Mouse (Mus musculus) forebrain, embryonic 10.5 days (tissue): ENCODE results near the gene Vmn1r57. TPM values are rescaled to one million over a fixed set of nuclear protein-coding genes. Genes with fewer than 3 reads are reported as not detected.
"Not testable (repeated sequence)": the region's sequence is repeated elsewhere in the genome, so short reads cannot be mapped to it uniquely, and the experiment has no call there.

ENCODE experiments used
- DNase-seq: peaks from one replicate; pipeline ENCODE4 v3.0.0-alpha.2; 2017; ENCODE audit warnings: low spot score; ENCODE audit errors: extremely low spot score
- H3K27ac ChIP-seq: fragments of 300-500 bp; sonication (generic); 2 replicates; pipeline ENCODE4 v1.5.1; 2016; ENCODE audit warnings: mild to moderate bottlenecking
- H3K27me3 ChIP-seq: fragments of 300-500 bp; sonication (generic); 2 replicates; pipeline ENCODE4 v1.6.1; 2016; ENCODE audit warnings: mild to moderate bottlenecking; ENCODE audit not compliant: poor library complexity, severe bottlenecking
- H3K36me3 ChIP-seq: fragments of 300-500 bp; sonication (generic); replicated peaks from 2 replicates; pipeline ENCODE4 v1.6.1; 2016; ENCODE audit warnings: mild to moderate bottlenecking, moderate library complexity
- H3K4me1 ChIP-seq: fragments of 300-500 bp; sonication (generic); 2 replicates; pipeline ENCODE4 v1.6.1; 2016
- H3K4me3 ChIP-seq: fragments of 300-500 bp; sonication (generic); 2 replicates; pipeline ENCODE4 v1.5.1; 2016; ENCODE audit warnings: mild to moderate bottlenecking, moderate library complexity
- H3K9me3 ChIP-seq: fragments of 300-500 bp; sonication (generic); 2 replicates; pipeline ENCODE4 v1.6.1; 2016; ENCODE audit warnings: mild to moderate bottlenecking, moderate library complexity
- WGBS: fragments of 180-500 bp; shearing (Covaris S2); methylation state at CpG from one replicate; pipeline ENCODE4 v1.1.7; 2016; 5-methylcytosine and 5-hydroxymethylcytosine counted together
- polyA plus RNA-seq: library from polyadenylated mRNA; unstranded; fragments of >200 nt; fragmentation: Nextera tagmentation; extraction: Ambion mirVana; gene quantifications from 2 replicates; pipeline ENCODE4 v1.2.1, GENCODE M21; 2016

Gene Vmn1r57
- polyA plus RNA-seq, result not detected in 2 replicates

DNA sequence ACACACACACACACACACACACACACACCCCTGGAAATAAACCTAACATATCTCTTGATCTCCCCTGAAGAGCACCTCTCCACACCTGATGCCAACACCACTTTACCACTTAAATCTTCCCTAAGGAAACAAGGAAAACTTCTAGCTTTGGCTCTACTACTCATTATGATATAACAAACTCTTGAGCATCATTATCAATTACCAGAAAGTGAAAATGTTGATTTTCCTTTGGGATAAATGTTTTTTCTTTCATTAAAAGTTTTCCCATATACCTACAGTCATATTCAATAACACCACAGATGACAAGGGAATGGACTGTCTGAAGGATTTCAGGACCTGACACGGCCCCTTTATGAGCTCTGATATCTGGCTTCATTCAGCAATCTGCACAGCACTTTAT is at the start of gene Vmn1r57:
Vmn1r57 (plus strand) TSS at position 301 of the 400 bp plus-strand sequence.
- not testable (repeated sequence) for H3K27ac ChIP-seq, H3K4me1 ChIP-seq, H3K27me3 ChIP-seq, H3K36me3 ChIP-seq, DNase-seq, H3K4me3 ChIP-seq
- WGBS, result 68% methylated on average over 1 of the region's 1 CpGs
- H3K9me3 ChIP-seq, result peaks cover 10% of the 10 kb centered on the region; the same call in 1 of the 2 replicates

DNA sequence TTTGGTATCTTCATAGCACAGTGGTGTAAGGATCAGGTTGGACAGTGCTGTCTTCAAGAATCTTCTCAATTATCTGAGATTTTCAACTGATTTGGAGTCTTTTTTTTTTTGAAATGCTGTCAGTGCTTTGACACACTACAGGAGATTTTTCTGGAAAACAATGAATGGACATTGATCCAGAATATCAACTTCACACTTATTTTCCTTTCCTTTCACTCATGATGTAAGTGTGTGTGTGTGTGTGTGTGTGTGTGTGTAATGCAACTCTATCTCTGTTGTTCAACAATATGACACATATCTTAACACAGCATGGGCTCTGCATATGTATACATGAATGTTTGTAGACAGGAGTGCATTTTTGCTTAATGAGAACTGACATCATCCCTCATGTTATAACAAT is 21.6 kb upstream of the Vmn1r57 start, which contains the start of gene Vmn1r56:
Vmn1r56 (minus strand) TSS at position 101 of the 400 bp plus-strand sequence.
- not testable (repeated sequence) for H3K9me3 ChIP-seq, H3K4me3 ChIP-seq, DNase-seq, H3K27me3 ChIP-seq, H3K27ac ChIP-seq, H3K4me1 ChIP-seq, H3K36me3 ChIP-seq

GRCm38 (mm10) chr7:5263051-5263450 is 44.8 kb downstream of the Vmn1r57 start:
- no peaks in the 10 kb centered on the region for H3K36me3 ChIP-seq
- H3K4me3 ChIP-seq, result no peak overlapping the region
- no peak for DNase-seq
- no peaks in the 10 kb centered on the region for H3K27me3 ChIP-seq
- peaks cover 60% of the 10 kb centered on the region for H3K9me3 ChIP-seq
- 82% methylated on average over 3 of the region's 3 CpGs for whole genome bisulfite sequencing
- no peak overlapping the region for H3K27ac ChIP-seq
- H3K4me1 ChIP-seq, result no peaks in the 10 kb centered on the region

Other genes starting within 250 kb of the Vmn1r57 start
- gene Sbk3, start 247.3 kb upstream of the Vmn1r57 start, polyA plus RNA-seq, result 0.10 TPM in 1 of 2 replicates, not detected in the other
- 27.3 and 28.7 TPM in 2 replicates for gene Zfp579, start 222.3 kb upstream of the Vmn1r57 start, polyA plus RNA-seq
- gene Zfp524, start 204.1 kb upstream of the Vmn1r57 start, polyA plus RNA-seq, result 8.4 and 9.4 TPM in 2 replicates
- gene Fiz1, start 203.8 kb upstream of the Vmn1r57 start, polyA plus RNA-seq, result 54.0 and 54.1 TPM in 2 replicates
- 1.0 and 1.1 TPM in 2 replicates for gene Gm44973, start 203.0 kb upstream of the Vmn1r57 start, polyA plus RNA-seq
- gene Zfp865, start 198.1 kb upstream of the Vmn1r57 start, polyA plus RNA-seq, result 5.1 and 5.7 TPM in 2 replicates
- gene Ccdc106, start 197.9 kb upstream of the Vmn1r57 start, polyA plus RNA-seq, result 4.7 and 6.6 TPM in 2 replicates
- gene 4632433K11Rik, start 184.4 kb upstream of the Vmn1r57 start, polyA plus RNA-seq, result not detected in 2 replicates
- 3.0 and 3.8 TPM in 2 replicates for gene Zfp784, start 180.0 kb upstream of the Vmn1r57 start, polyA plus RNA-seq
- gene Zfp580, start 167.0 kb upstream of the Vmn1r57 start, polyA plus RNA-seq, result 38.0 and 38.8 TPM in 2 replicates
- 181 and 196 TPM in 2 replicates for gene U2af2, start 156.3 kb upstream of the Vmn1r57 start, polyA plus RNA-seq
- gene Epn1, start 138.3 kb upstream of the Vmn1r57 start, polyA plus RNA-seq, result 53.5 and 54.6 TPM in 2 replicates
- gene Rfpl4, start 101.5 kb upstream of the Vmn1r57 start, polyA plus RNA-seq, result not detected in 2 replicates
- 0.24 TPM in 1 of 2 replicates, not detected in the other for gene Rasl2-9, start 92.5 kb upstream of the Vmn1r57 start, polyA plus RNA-seq
- gene Vmn1r55, start 68.8 kb upstream of the Vmn1r57 start, polyA plus RNA-seq, result 0.01 TPM in 1 of 2 replicates, not detected in the other
- not detected in 2 replicates for gene Vmn1r56, start 21.7 kb upstream of the Vmn1r57 start, polyA plus RNA-seq
- gene Gm5065, start 132.0 kb downstream of the Vmn1r57 start, polyA plus RNA-seq, result not detected in 2 replicates
- not detected in 2 replicates for gene Nlrp2, start 132.5 kb downstream of the Vmn1r57 start, polyA plus RNA-seq
- gene Vmn1r58, start 194.9 kb downstream of the Vmn1r57 start, polyA plus RNA-seq, result not detected in 2 replicates
- gene Vmn1r59, start 238.3 kb downstream of the Vmn1r57 start, polyA plus RNA-seq, result not detected in 2 replicates